Mouse (Mus musculus) ES-Bruce4 (cell line): ENCODE results near the gene Gstm7.

Experiments used
- CTCF ChIP-seq: IDR thresholded peaks from one replicate; pipeline ENCODE4 v1.8.1; 2011; ENCODE audit warnings: low read depth, low read length
- POLR2A ChIP-seq: IDR thresholded peaks from one replicate; pipeline ENCODE4 v1.8.1; 2011; ENCODE audit warnings: low read length; ENCODE audit not compliant: insufficient read depth

DNA sequence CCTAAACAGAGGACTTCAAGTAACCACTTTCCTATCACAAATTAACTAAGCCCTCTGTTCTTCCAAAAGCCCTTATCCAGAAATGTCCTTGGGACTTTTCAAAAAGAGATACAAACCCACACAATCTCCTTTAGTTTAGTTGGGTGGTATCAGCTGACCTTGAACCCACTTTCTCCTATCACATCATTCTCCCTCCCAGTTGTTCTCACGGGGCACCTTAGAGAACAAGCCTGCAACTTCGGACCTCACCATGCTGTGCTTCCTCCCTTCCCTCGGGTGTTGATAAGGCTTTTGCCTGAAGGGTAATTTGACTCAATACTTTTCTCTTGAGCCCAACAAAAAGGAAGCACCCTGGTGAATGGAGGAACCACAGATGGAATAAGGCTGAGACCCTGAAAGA, 4.3 kb upstream of the Gstm7 start:
- TF ChIP-seq CTCF = no peak
- no peak for TF ChIP-seq POLR2A
